Mouse (Mus musculus): Measurements from ENCODE around the gene P4hb.
A peak's percentile ranks its signal among the peaks of the same experiment; 100 is the strongest.

DNA sequence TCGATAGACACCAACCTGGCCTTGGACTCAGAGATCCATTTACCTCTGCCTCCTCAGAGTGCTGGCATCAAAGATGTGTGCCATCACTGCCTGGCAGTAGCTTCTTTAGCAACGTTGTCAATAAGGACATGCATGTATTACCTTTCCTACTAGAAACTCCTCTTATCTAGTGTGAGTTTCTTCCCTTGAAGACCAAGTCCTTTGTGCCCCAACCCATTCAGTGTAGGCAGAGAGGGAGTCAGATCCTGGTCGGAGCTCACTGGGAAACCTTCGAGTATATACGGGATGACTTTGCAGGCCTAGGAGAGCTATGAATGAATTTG is 1.2 kb upstream of the P4hb start:
- no peak for TF ChIP-seq MAFK (IDR thresholded peaks at IDR 0.05; ENCODE audit: borderline replicate concordance, low read depth, low read length)
- TF ChIP-seq CTCF (IDR thresholded peaks at IDR 0.05 in 2 of 3, conservative IDR thresholded peaks at IDR 0.05 in 1 of 3; ENCODE audit: control insufficient read depth in 1 of 3, insufficient read depth in 1 of 3, low read depth in 2 of 3, low read length in 3 of 3, poor library complexity in 1 of 3, severe bottlenecking in 1 of 3), result no peak
- TF ChIP-seq USF1 (IDR thresholded peaks at IDR 0.05; ENCODE audit: low read depth, low read length), result no peak
- no peak for TF ChIP-seq TAL1 (IDR thresholded peaks at IDR 0.05; ENCODE audit: low read length)
- TF ChIP-seq HCFC1 (IDR thresholded peaks at IDR 0.05; ENCODE audit: low read depth, low read length), result no peak
- no peak for TF ChIP-seq SIN3A (IDR thresholded peaks at IDR 0.05; ENCODE audit: low read length)
- TF ChIP-seq POLR2AphosphoS5 (IDR thresholded peaks at IDR 0.05; ENCODE audit: borderline replicate concordance, low read depth, low read length), result no peak
- TF ChIP-seq E2F4 (IDR thresholded peaks at IDR 0.05; ENCODE audit: borderline replicate concordance, low read depth, low read length), result no peak
- no peak for TF ChIP-seq ETS1 (IDR thresholded peaks at IDR 0.05; ENCODE audit: low read depth, low read length)
- no peak for TF ChIP-seq USF2 (IDR thresholded peaks at IDR 0.05; ENCODE audit: borderline replicate concordance in 1 of 2, insufficient read depth in 1 of 2, low read depth in 1 of 2, low read length in 2 of 2)
- no peak for TF ChIP-seq RAD21 (IDR thresholded peaks at IDR 0.05; ENCODE audit: low read depth, low read length)
- 0 out of 2 replicates have a peak, but pooled peaks have one; percentile 10 for TF ChIP-seq GATA1 (IDR thresholded peaks at IDR 0.05; ENCODE audit: low read depth, low read length)
- no peak for TF ChIP-seq POLR2A (IDR thresholded peaks at IDR 0.05; ENCODE audit: control insufficient read depth in 1 of 2, insufficient read depth in 1 of 2, low read depth in 1 of 2, low read length in 2 of 2, poor library complexity in 1 of 2)
- TF ChIP-seq POLR2AphosphoS2 (IDR thresholded peaks at IDR 0.05; ENCODE audit: low read length), result 0 out of 2 replicates have a peak, but pooled peaks have one; percentile 5
